Mouse (Mus musculus) kidney, adult 2 months (tissue): ENCODE measurements around the gene Borcs8. TPM values are rescaled to one million over a fixed set of nuclear protein-coding genes. Genes with fewer than 3 reads are reported as not detected.

Experiments used
- DNase-seq: peaks from one replicate; pipeline ENCODE4 v3.0.0; 2021
- H3K27ac ChIP-seq: fragments of 200-500 bp; 2 replicates; pipeline ENCODE4 v1.5.1; 2012; ENCODE audit warnings: low read depth, low read length, control low read depth, inconsistent platforms; ENCODE audit not compliant: insufficient read depth
- H3K27me3 ChIP-seq: fragments of 200-500 bp; replicated peaks from 2 replicates; pipeline ENCODE4 v1.6.1; 2012; ENCODE audit warnings: mild to moderate bottlenecking, moderate library complexity, low read length, inconsistent platforms; ENCODE audit not compliant: control insufficient read depth, insufficient read depth
- H3K36me3 ChIP-seq: fragments of 200-500 bp; 2 replicates; pipeline ENCODE4 v1.6.1; 2012; ENCODE audit warnings: mild to moderate bottlenecking, moderate library complexity, low read length, inconsistent platforms; ENCODE audit not compliant: control insufficient read depth, insufficient read depth
- H3K4me1 ChIP-seq: fragments of 200-500 bp; 2 replicates; pipeline ENCODE4 v1.6.1; 2011; ENCODE audit warnings: low read length; ENCODE audit not compliant: control insufficient read depth, insufficient read depth
- H3K4me3 ChIP-seq: fragments of 200-500 bp; 2 replicates; pipeline ENCODE4 v1.5.1; 2011; ENCODE audit warnings: mild to moderate bottlenecking, low read depth, low read length, control low read depth; ENCODE audit not compliant: insufficient read depth
- CTCF ChIP-seq: fragments of 200-500 bp; conservative IDR thresholded peaks from 2 replicates; pipeline ENCODE4 v1.5.1; 2011; ENCODE audit warnings: low read depth, mild to moderate bottlenecking, control low read depth, low read length, moderate library complexity, mixed read lengths; ENCODE audit not compliant: insufficient read depth, insufficient read length
- POLR2A ChIP-seq: fragments of 200-500 bp; IDR thresholded peaks from one replicate; pipeline ENCODE4 v1.6.1; 2011; ENCODE audit warnings: low read depth, low read length, control low read depth
- WGBS: fragments of 180-500 bp; shearing (Covaris S2); methylation state at CpG from one replicate; pipeline ENCODE4 v1.1.7; 2018; 5-methylcytosine and 5-hydroxymethylcytosine counted together
- polyA plus RNA-seq: library from polyadenylated mRNA; depleted of rRNA; stranded (reverse); fragments of >200 nt; gene quantifications from 2 replicates; pipeline ENCODE4 v1.2.3, GENCODE M21; 2012

Borcs8 gene
- polyA plus RNA-seq, 1 experiment: 107 TPM

DNA sequence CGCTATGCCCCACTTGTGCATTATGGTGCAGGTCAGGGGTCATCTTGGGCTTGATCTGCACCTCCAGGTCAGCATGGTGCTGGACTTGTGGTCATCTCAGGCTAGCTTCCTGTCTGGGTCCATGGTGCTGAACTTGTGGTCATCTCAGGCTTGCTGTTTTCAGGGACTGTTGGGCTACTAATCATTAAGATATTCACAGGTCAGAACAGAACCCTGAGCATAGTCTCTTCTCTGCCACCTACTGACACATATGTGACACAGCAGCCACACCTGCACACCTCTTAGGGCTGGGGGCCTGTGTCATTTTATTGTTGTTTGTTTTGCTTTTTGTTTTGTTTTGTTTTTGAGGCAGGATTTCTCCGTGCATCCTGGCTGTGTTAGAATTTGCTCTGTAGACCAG, 16.4 kb upstream of the Borcs8 start:
- TF ChIP-seq POLR2A: no peak
- TF ChIP-seq CTCF: peak; percentile 65
- WGBS: 53% methylated on average over 2 of the region's 2 CpGs
- H3K36me3 ChIP-seq: no peaks in the 10 kb centered on the region
- no peak overlapping the region for H3K4me3 ChIP-seq
- H3K27me3 ChIP-seq: no peaks in the 10 kb centered on the region
- no peak overlapping the region for H3K27ac ChIP-seq
- no peaks in the 10 kb centered on the region for H3K4me1 ChIP-seq
- peak; percentile 32 for DNase-seq

DNA sequence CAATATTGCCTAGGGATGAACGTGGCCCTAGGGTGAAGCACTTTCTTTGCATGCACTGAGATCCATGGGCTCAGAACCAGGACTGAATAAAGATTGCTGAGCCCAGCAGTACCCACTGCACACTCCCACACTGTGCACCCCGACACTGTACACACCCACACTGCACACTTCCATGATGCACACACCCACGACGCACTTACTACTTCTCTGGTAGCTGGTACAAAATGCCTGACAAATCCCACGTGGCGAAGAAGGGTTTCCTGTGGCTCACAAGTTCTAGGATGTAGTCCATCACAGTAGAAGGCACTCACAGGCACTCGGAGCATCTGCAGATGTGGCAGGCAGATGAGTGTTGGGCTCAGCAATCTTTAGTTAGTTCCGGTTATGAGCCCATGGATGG, 14.3 kb upstream of the Borcs8 start:
- Histone ChIP-seq H3K4me1 (peaks cover 6% of the 10 kb centered on the region; the same call in 1 of the 2 replicates), H3K4me3 (no peak overlapping the region), H3K27me3 (no peaks in the 10 kb centered on the region), H3K36me3 (no peaks in the 10 kb centered on the region), H3K27ac (no peak overlapping the region)
- WGBS: 55% methylated on average over 8 of the region's 8 CpGs
- no peak for DNase-seq
- TF ChIP-seq POLR2A (no peak), CTCF (no peak)

DNA sequence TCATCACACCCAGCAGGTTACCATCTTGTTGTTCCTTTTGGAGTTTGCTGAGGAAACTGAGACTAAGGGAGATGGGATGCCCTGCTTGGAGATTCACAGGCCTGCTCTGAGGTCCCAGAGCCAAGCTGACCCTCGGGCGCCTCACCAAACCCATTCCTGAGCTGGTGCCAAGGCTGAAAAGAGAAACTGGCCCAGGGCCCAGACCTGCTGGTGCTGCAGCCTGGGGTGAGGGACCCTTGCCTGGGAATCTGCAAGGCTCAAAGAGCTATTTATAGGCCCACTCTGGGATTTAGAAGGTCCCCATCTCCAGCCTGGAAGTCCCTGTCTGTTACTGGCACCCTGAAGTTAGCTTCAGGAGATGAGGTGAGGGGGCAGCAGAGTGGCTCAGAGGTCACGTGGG, 10.9 kb upstream of the Borcs8 start:
- Histone ChIP-seq H3K4me1 (peaks cover 9% of the 10 kb centered on the region; the same call in 1 of the 2 replicates), H3K4me3 (no peak overlapping the region), H3K27me3 (no peaks in the 10 kb centered on the region), H3K36me3 (no peaks in the 10 kb centered on the region), H3K27ac (no peak overlapping the region)
- TF ChIP-seq CTCF (no peak), POLR2A (no peak)
- 56% methylated on average over 3 of the region's 3 CpGs for whole genome bisulfite sequencing
- peak; percentile 64 for DNase-seq

GRCm38 (mm10) chr8:70129309-70129952, 9.9 kb upstream of the Borcs8 start:
- DNase-seq: peak; percentile 75
- Histone ChIP-seq H3K27me3 (no peaks in the 10 kb centered on the region), H3K4me1 (peaks cover 9% of the 10 kb centered on the region; the same call in 1 of the 2 replicates), H3K27ac (no peak overlapping the region), H3K4me3 (no peak overlapping the region), H3K36me3 (no peaks in the 10 kb centered on the region)
- TF ChIP-seq CTCF (no peak), POLR2A (no peak)
- 47% methylated on average over 9 of the region's 9 CpGs for WGBS

DNA sequence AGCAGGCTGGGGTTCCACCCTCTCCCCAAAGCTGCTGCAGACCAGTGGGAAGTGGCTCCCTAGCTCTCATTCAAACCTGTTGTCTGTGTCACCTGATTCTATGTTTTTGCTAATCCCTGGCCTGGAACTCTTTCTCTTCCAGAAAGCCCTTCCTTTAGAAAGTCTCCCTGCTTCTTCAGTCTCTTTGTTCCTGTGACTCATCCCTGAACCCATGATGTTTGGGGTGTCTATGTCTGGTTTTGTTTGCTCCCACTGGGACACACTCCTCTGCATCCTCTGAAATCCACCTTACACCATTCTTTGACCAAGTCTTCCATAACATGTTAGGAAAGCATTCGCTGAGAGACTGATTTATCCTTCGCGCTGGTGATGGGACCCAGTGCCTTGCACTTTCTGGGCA, 9.2 kb upstream of the Borcs8 start:
- no peak for TF ChIP-seq CTCF
- TF ChIP-seq POLR2A: no peak
- H3K4me3 ChIP-seq: no peak overlapping the region
- H3K27ac ChIP-seq: no peak overlapping the region
- peaks cover 9% of the 10 kb centered on the region; the same call in 1 of the 2 replicates for H3K4me1 ChIP-seq
- DNase-seq: no peak
- H3K36me3 ChIP-seq: no peaks in the 10 kb centered on the region
- WGBS: 88% methylated on average over 3 of the region's 3 CpGs
- no peaks in the 10 kb centered on the region for H3K27me3 ChIP-seq

- no peaks in the 10 kb centered on the region for H3K27me3 ChIP-seq
- H3K4me1 ChIP-seq: peaks cover 9% of the 10 kb centered on the region; the same call in 1 of the 2 replicates
- TF ChIP-seq CTCF: no peak
- no peak for TF ChIP-seq POLR2A
- 2% methylated on average over 37 of the region's 37 CpGs for WGBS
- no peaks in the 10 kb centered on the region for H3K36me3 ChIP-seq
- DNase-seq: peak; percentile 90
- H3K4me3 ChIP-seq: peak within 1 kb of the TSS; percentile 66
- no peak within 1 kb of the TSS for H3K27ac ChIP-seq
Observed at GRCm38 (mm10) chr8:70131166-70131883, 8.0 kb upstream of the Borcs8 start, which contains the start of gene Nr2c2ap. Gene Nr2c2ap (plus strand): TSS chr8:70131333.

DNA sequence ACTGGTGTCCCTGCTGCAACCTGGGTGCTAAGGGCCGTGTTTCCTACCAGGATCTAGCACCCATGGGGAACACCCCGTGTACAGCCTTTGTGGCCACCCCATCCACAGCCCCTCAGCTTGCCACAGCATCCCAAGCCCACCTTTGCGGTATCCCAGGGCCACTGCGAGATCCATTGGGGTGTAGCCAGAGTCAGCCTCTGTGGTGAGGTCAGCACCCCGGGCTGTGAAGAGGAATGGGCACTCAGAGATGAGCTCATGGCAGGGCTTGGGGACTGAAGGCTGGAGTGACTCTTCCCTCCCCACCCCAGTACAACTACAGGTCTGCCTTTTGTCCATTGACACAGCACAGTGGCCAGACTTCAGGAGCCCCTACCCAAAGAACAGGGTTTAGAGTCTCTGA, 5.2 kb upstream of the Borcs8 start:
- TF ChIP-seq POLR2A: no peak
- no peak for TF ChIP-seq CTCF
- Histone ChIP-seq H3K36me3 (no peaks in the 10 kb centered on the region), H3K4me1 (peaks cover 16% of the 10 kb centered on the region; the same call in 1 of the 2 replicates), H3K27me3 (no peaks in the 10 kb centered on the region), H3K27ac (no peak overlapping the region), H3K4me3 (no peak overlapping the region)
- no peak for DNase-seq
- 90% methylated on average over 5 of the region's 5 CpGs for WGBS
